Mouse (Mus musculus) kidney, embryonic 16.5 days (tissue): ENCODE results near the gene Xylb. TPM values are rescaled to one million over a fixed set of nuclear protein-coding genes. Genes with fewer than 3 reads are reported as not detected.

Experiments
- ATAC-seq: fragments of 200-750 bp; cut with Nextera tagmentation; 2 replicates; pipeline ENCODE4 v1.8.0; 2017; ENCODE audit warnings: moderate TSS enrichment; ENCODE audit not compliant: low FRiP score, low TSS enrichment
- H3K27ac ChIP-seq: fragments of 300-500 bp; sonication (generic); 2 replicates; pipeline ENCODE4 v1.5.1; 2014; ENCODE audit warnings: low read length
- H3K27me3 ChIP-seq: fragments of 300-500 bp; sonication (generic); 2 replicates; pipeline ENCODE4 v1.6.1; 2014; ENCODE audit warnings: low read length, control low read depth, mixed read lengths; ENCODE audit not compliant: insufficient read depth
- H3K36me3 ChIP-seq: fragments of 300-500 bp; sonication (generic); 2 replicates; pipeline ENCODE4 v1.6.1; 2014; ENCODE audit warnings: low read length, control low read depth, mixed read lengths; ENCODE audit not compliant: insufficient read depth
- H3K4me1 ChIP-seq: fragments of 300-500 bp; sonication (generic); 2 replicates; pipeline ENCODE4 v1.6.1; 2014; ENCODE audit warnings: low read length, control low read depth, mixed read lengths; ENCODE audit not compliant: insufficient read depth
- H3K4me2 ChIP-seq: fragments of 300-500 bp; sonication (generic); replicated peaks from 2 replicates; pipeline ENCODE4 v1.6.1; 2014; ENCODE audit warnings: low read depth, low read length
- H3K4me3 ChIP-seq: fragments of 300-500 bp; sonication (generic); 2 replicates; pipeline ENCODE4 v1.5.1; 2014; ENCODE audit warnings: mild to moderate bottlenecking, low read length
- H3K9ac ChIP-seq: fragments of 300-500 bp; sonication (generic); replicated peaks from 2 replicates; pipeline ENCODE4 v1.6.1; 2014; ENCODE audit warnings: low read length
- H3K9me3 ChIP-seq: fragments of 300-500 bp; sonication (generic); 2 replicates; pipeline ENCODE4 v1.6.1; 2016; ENCODE audit warnings: low read length, control low read depth
- WGBS: fragments of 180-500 bp; shearing (Covaris S2); extraction: QIAGEN DNeasy Blood & Tissue Kit; methylation state at CpG from one replicate; pipeline ENCODE4 v1.1.7; 2014; 5-methylcytosine and 5-hydroxymethylcytosine counted together
- polyA plus RNA-seq: library from polyadenylated mRNA; unstranded; fragments of >200 nt; fragmentation: Nextera tagmentation; extraction: Ambion mirVana; gene quantifications from 2 replicates; pipeline ENCODE4 v1.2.1, GENCODE M21; 2015

Gene Xylb
- polyA plus RNA-seq, 1 experiment from 2014 or later: 34.7 TPM

- H3K9me3 ChIP-seq: no peaks in the 10 kb centered on the region
- H3K4me2 ChIP-seq: no peak overlapping the region
- no peaks in the 10 kb centered on the region for H3K36me3 ChIP-seq
- no peaks in the 10 kb centered on the region for H3K27me3 ChIP-seq
- no peak overlapping the region for H3K4me3 ChIP-seq
- ATAC-seq: no peak
- 59% methylated on average over 1 of the region's 1 CpGs for WGBS
- no peak overlapping the region for H3K27ac ChIP-seq
- H3K4me1 ChIP-seq: peaks cover 17% of the 10 kb centered on the region
- H3K9ac ChIP-seq: no peak overlapping the region
Observed at GRCm38 (mm10) chr9:119324130-119324529, 33.1 kb upstream of the Xylb start.

DNA sequence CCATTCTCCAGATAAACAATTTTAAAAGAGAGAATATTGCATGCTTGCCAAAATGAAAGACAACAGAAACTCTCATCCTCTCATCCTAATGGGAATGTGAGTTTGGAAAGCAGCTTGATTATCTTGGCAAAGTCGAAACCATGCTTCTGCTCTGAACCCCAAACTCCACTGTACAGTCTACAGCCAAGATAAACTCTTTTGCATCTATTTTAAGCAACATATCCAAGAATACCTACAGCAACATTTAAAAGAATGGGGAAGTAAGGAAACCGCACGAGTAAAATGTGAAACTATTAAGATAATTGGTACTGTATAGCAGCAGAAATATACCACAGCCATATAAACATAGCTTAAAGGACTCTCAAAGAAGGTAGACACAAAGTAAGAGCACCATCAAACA lies 28.7 kb upstream of the Xylb start:
- 65% methylated on average over 3 of the region's 3 CpGs for WGBS
- ATAC-seq: no peak

DNA sequence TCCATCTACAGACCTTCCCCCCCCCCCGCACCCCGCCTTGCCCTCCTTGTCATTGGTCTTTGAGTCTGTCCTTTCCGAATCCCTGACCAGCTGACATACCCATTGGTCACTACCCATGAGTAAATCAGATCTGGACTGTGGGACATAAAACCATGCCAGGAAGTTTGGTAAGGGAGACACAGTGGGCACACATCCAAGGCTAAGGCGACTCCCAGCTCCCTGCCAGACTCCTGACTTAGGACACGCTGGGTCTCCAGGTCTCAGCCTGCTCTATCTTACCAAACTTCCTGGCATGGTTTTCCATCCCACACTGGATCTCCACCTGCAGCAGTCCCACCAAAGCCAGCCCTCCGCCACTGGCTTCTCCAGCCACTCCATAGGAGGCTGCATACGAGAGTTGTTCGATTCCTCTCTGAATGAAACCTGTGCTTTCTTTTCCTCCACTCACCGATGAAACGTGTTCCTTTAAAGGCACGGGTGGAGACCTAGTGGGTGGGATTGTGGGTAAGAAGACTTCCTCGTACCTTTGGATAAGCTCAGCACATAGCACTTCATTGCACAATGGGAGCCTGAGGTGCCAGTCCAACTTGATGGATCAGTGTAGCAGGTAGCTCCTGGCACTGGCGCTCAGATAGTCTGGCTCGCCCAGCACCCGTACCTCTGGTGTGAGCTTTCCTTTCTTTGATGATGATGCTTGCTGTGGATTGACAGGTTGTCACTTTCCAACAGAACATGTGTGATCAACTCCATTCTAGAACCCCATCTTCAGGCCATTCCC lies 26.8 kb upstream of the Xylb start:
- Histone ChIP-seq H3K9me3 (no peaks in the 10 kb centered on the region), H3K9ac (no peak overlapping the region), H3K4me1 (peaks cover 12% of the 10 kb centered on the region; the same call in 1 of the 2 replicates), H3K27ac (no peak overlapping the region), H3K4me3 (no peak overlapping the region), H3K36me3 (no peaks in the 10 kb centered on the region), H3K4me2 (no peak overlapping the region), H3K27me3 (no peaks in the 10 kb centered on the region)
- ATAC-seq: no peak
- WGBS: 91% methylated on average over 15 of the region's 15 CpGs

More for the DNA sequence above, 28.7 kb upstream of the Xylb start:
- H3K27ac ChIP-seq: peak overlapping the region; percentile 16; the same call in 1 of the 2 replicates
- H3K4me2 ChIP-seq: no peak overlapping the region
- no peak overlapping the region for H3K4me3 ChIP-seq
- no peaks in the 10 kb centered on the region for H3K27me3 ChIP-seq
- no peaks in the 10 kb centered on the region for H3K36me3 ChIP-seq
- H3K9ac ChIP-seq: no peak overlapping the region
- H3K9me3 ChIP-seq: no peaks in the 10 kb centered on the region
- peaks cover 5% of the 10 kb centered on the region; the same call in 1 of the 2 replicates for H3K4me1 ChIP-seq

DNA sequence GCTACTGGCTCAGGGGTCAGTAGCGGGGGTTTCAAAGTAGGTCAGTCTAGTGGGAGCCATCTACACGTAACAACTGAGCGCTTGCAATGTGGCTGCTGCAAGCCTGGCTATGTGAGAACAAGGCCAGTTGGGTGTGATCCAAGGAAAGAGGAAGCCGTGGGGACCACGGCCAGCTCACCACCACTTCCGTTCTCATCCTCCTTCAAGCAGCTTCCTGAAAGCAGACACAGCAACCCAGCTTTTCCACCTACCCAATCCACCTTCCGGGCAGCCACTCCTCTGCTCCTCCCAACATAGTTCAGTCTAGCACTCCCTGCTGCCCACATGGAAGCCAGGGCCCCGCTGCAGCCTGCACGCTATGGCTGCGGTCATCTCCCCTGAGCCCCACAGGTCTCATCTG lies 22.9 kb upstream of the Xylb start:
- no peaks in the 10 kb centered on the region for H3K36me3 ChIP-seq
- no peaks in the 10 kb centered on the region for H3K27me3 ChIP-seq
- WGBS: 57% methylated on average over 10 of the region's 10 CpGs
- 0 out of 2 replicates have a peak overlapping the region, but pooled peaks have one; percentile 23 for H3K9ac ChIP-seq
- peak overlapping the region; percentile 43; the same call in 1 of the 2 replicates for H3K27ac ChIP-seq
- no peak overlapping the region for H3K4me3 ChIP-seq
- H3K4me2 ChIP-seq: no peak overlapping the region
- no peaks in the 10 kb centered on the region for H3K9me3 ChIP-seq
- peak; percentile 50; the same call in 1 of the 2 replicates for ATAC-seq
- H3K4me1 ChIP-seq: peaks cover 14% of the 10 kb centered on the region; the same call in 1 of the 2 replicates

- Histone ChIP-seq H3K27me3 (no peaks in the 10 kb centered on the region), H3K9ac (no peak overlapping the region), H3K36me3 (no peaks in the 10 kb centered on the region), H3K4me3 (no peak overlapping the region), H3K4me2 (no peak overlapping the region), H3K9me3 (no peaks in the 10 kb centered on the region), H3K4me1 (peaks cover 16% of the 10 kb centered on the region; the same call in 1 of the 2 replicates), H3K27ac (peak overlapping the region; percentile 43; the same call in 1 of the 2 replicates)
- no peak for ATAC-seq
- WGBS: 92% methylated on average over 2 of the region's 2 CpGs
Observed at GRCm38 (mm10) chr9:119334834-119335233, 22.3 kb upstream of the Xylb start.

GRCm38 (mm10) chr9:119335571-119335970 lies 21.6 kb upstream of the Xylb start:
- Histone ChIP-seq H3K9ac (no peak overlapping the region), H3K27me3 (no peaks in the 10 kb centered on the region), H3K36me3 (no peaks in the 10 kb centered on the region), H3K4me3 (no peak overlapping the region), H3K4me2 (no peak overlapping the region), H3K27ac (no peak overlapping the region), H3K4me1 (peaks cover 22% of the 10 kb centered on the region), H3K9me3 (no peaks in the 10 kb centered on the region)
- WGBS: 83% methylated on average over 4 of the region's 4 CpGs
- ATAC-seq: no peak

DNA sequence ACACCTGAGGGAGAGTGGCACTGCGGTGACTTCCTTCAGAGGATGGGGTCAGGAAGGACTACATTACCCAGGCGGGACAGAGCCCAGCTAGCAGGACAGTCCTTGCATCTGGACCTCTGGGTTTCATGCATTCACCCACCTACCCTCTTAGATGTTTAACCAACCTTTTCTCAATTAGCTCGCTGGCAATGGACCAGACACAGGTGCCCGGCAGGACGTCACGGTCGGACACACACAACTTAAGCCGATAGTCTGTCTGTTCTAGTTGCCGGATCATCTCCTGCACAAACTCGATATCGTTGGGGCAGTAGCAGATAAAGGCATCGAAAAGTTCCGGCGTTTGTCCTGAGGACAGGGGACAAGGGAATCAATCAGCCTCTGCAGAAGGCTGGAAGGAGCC lies 19.3 kb upstream of the Xylb start:
- no peak overlapping the region for H3K4me3 ChIP-seq
- no peak overlapping the region for H3K4me2 ChIP-seq
- peaks cover 32% of the 10 kb centered on the region for H3K4me1 ChIP-seq
- no peak for ATAC-seq
- 71% methylated on average over 14 of the region's 14 CpGs for WGBS
- no peak overlapping the region for H3K27ac ChIP-seq
- no peaks in the 10 kb centered on the region for H3K9me3 ChIP-seq
- no peaks in the 10 kb centered on the region for H3K27me3 ChIP-seq
- no peaks in the 10 kb centered on the region for H3K36me3 ChIP-seq
- H3K9ac ChIP-seq: no peak overlapping the region

- Histone ChIP-seq H3K27ac (no peak overlapping the region), H3K36me3 (peaks cover 4% of the 10 kb centered on the region; the same call in 1 of the 2 replicates), H3K9ac (no peak overlapping the region), H3K4me2 (no peak overlapping the region), H3K27me3 (no peaks in the 10 kb centered on the region), H3K4me1 (peaks cover 33% of the 10 kb centered on the region), H3K9me3 (no peaks in the 10 kb centered on the region), H3K4me3 (no peak overlapping the region)
- no peak for ATAC-seq
- 90% methylated on average over 3 of the region's 3 CpGs for WGBS
Observed at GRCm38 (mm10) chr9:119338350-119338749, 18.8 kb upstream of the Xylb start.

DNA sequence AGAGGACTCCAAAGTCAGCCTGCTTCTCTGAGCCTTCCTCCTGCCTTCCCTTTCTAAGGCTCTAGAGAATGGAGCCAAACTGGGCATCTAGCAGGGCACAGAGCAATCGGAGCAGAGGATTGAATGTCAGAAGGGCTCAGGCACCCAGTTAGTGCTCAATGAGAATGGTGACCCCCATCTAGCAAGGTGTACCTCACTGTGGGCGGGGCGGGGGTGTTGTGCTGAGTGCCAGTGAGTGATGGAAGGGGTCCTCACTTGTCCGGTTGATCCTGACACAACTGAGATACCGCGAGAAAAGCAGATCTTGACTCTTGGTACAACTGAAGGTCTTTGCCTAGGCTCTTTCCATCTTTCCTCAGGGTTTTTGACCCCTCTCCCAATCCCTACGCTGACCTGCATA lies 18.1 kb upstream of the Xylb start:
- H3K4me2 ChIP-seq: peak overlapping the region; percentile 96
- H3K27ac ChIP-seq: no peak overlapping the region
- no peaks in the 10 kb centered on the region for H3K9me3 ChIP-seq
- no peaks in the 10 kb centered on the region for H3K27me3 ChIP-seq
- H3K36me3 ChIP-seq: peaks cover 12% of the 10 kb centered on the region; the same call in 1 of the 2 replicates
- 50% methylated on average over 7 of the region's 7 CpGs for WGBS
- peaks cover 29% of the 10 kb centered on the region for H3K4me1 ChIP-seq
- peak overlapping the region; percentile 68 for H3K4me3 ChIP-seq
- peak overlapping the region; percentile 82 for H3K9ac ChIP-seq
- no peak for ATAC-seq

GRCm38 (mm10) chr9:119339558-119340211 lies 17.5 kb upstream of the Xylb start, which contains the start of gene Acaa1a:
Gene Acaa1a, plus strand, starts transcription at chr9:119339676.
- peaks cover 23% of the 10 kb centered on the region for H3K4me1 ChIP-seq
- H3K9ac ChIP-seq: peak within 1 kb of the TSS; percentile 82
- no peaks in the 10 kb centered on the region for H3K27me3 ChIP-seq
- peak within 1 kb of the TSS; percentile 96 for H3K4me2 ChIP-seq
- H3K27ac ChIP-seq: peak within 1 kb of the TSS; percentile 98
- H3K9me3 ChIP-seq: no peaks in the 10 kb centered on the region
- under 1% methylated on average over 43 of the region's 43 CpGs for WGBS
- ATAC-seq: no peak
- peaks cover 17% of the 10 kb centered on the region; the same call in 1 of the 2 replicates for H3K36me3 ChIP-seq
- H3K4me3 ChIP-seq: peak within 1 kb of the TSS; percentile 68
